Mouse (Mus musculus) brain, embryonic 14.5 days (tissue): ENCODE results near the gene Ciapin1. TPM values are rescaled to one million over a fixed set of nuclear protein-coding genes. Genes with fewer than 3 reads are reported as not detected.
"Not testable (repeated sequence)": the region's sequence is repeated elsewhere in the genome, so short reads cannot be mapped to it uniquely, and the experiment has no call there.

Experiments used
- DNase-seq: peaks from one replicate; pipeline ENCODE4 v3.0.0-alpha.2; 2011; ENCODE audit warnings: low read depth
- CTCF ChIP-seq: fragments of 200-500 bp; IDR thresholded peaks from 2 replicates; pipeline ENCODE4 v1.5.1; 2012; ENCODE audit warnings: inconsistent platforms, mild to moderate bottlenecking, moderate library complexity, borderline replicate concordance; ENCODE audit not compliant: insufficient read depth, insufficient read length; ENCODE audit errors: extremely low read depth
- POLR2A ChIP-seq: fragments of 200-500 bp; IDR thresholded peaks from 2 replicates; pipeline ENCODE4 v1.6.1; 2012; ENCODE audit warnings: mild to moderate bottlenecking, inconsistent platforms, borderline replicate concordance; ENCODE audit not compliant: poor library complexity, insufficient read depth, insufficient read length, severe bottlenecking; ENCODE audit errors: extremely low read depth
- polyA plus RNA-seq: library from polyadenylated mRNA; depleted of rRNA; stranded (reverse); fragments of >200 nt; gene quantifications from 2 replicates; pipeline ENCODE4 v1.2.3, GENCODE M21; 2012

The Ciapin1 gene
- polyA plus RNA-seq, 1 experiment, result 82.0 TPM

DNA sequence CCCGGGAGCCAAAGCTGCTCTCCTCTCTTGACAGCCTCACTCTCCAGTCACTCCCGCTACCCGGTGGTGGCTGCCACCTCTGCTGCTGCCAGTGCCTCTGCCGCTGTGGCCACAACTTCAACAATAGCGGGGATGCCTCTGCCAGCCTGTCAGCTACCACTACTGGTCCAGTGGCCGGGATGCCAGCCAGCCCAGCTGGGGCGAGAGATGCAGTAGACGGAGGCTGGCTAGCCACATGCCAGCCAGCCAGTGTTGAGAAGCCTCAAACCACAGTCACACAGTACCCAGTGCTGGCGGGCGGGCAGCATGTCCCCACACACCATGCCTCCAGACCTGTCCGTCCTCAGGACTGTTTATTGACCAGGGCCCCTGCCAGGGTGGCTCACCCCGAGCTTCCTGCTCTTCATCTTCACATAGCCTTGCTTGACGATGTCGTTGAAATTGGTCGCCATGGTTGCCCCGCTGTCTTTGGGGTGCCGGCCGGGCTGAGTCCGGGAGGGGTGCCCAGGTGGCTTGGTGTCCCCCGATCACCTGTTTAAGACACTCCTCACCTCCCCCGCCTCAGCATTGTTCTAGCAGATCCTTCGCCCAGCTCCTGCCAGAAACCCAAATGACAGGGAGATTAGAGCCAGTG, 32.4 kb upstream of the Ciapin1 start:
- TF ChIP-seq CTCF, result no peak
- no peak for TF ChIP-seq POLR2A
- peak; percentile 78 for DNase-seq

- DNase-seq, result no peak
- TF ChIP-seq POLR2A (no peak), CTCF (no peak)
Measured at GRCm38 (mm10) chr8:94870003-94870402, 31.8 kb upstream of the Ciapin1 start.

DNA sequence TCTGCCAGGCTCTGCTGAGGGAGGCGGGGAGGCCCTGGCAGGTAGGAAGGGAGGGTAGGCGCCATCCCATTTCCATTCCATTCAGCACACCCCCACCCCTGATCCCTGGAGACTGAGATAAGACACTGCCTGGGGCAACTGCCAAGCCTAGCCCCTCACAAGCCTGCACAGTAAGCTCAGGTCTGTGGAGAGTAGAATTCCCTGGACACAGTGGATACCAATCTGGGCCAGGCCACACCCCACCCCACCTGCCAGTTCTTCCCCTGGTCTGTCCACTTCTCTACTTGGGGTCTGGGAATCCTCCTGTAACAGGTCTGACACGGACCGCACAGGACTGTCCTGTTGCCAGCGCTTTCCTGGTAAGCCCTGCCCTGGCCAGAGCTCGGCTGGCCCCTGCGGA, 31.0 kb upstream of the Ciapin1 start:
- TF ChIP-seq CTCF, result no peak
- TF ChIP-seq POLR2A, result no peak
- peak; percentile 50 for DNase-seq

DNA sequence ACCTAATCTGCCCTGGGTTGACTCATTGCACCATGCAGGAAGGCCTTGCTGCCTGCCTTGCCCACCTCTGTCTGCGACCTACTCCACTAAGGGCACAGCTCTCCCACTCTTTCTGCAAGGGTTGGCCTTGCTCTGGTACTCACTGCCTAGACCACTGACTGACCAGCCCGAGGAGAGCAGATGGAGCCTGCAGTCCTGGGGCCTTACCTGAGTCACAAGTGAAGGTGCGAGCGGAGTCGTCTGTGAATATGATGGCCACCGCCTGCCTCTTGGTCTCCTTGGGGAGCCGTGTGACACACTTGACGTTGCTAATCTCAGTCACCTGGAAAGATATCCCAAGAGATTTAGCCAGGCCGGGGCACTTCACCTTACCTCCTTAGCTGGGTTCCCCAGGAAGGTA, 28.8 kb upstream of the Ciapin1 start:
- DNase-seq, result no peak

GRCm38 (mm10) chr8:94865292-94865691, 27.1 kb upstream of the Ciapin1 start:
- DNase-seq, result no peak
- TF ChIP-seq POLR2A, result no peak
- TF ChIP-seq CTCF, result no peak

More for the DNA sequence above, 28.8 kb upstream of the Ciapin1 start:
- no peak for TF ChIP-seq CTCF

DNA sequence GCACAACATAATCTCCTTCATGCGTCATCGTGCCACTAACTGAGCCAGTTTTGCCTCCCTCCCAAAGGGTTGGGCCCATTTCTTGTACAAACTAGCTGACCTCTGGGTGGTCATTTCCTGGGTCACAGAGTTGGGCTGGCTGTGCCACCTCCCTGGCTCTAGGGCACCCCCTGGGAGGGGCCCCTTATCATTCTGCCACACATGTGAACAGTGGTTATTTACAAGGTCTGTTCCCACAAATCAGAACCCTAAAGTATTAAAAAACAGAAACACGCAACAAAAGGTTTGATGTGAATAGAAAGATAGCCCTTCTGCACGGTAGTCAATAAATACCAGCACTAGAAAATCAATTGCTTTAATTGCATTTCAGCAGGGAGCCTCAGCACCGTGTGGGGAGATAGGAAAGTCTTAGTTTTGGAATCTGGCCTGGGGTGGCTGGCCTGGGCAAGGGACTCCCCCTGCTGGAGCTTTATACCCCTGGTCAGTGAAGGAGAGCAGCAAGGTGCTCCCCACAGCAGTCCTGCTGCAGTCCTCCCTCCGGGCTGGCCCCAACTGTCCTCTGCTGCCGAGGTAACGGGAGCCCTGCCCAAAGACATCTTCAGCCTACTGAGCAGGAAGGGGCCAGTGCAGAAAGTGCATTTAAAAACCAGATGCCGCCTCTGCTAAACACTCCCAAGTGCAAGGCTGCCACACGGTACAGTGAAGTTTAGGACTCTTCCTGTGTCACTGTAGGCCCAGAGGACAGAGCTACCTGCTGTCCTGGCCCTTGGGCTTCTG, 25.9 kb upstream of the Ciapin1 start:
- no peak for TF ChIP-seq CTCF
- TF ChIP-seq POLR2A, result no peak
- no peak for DNase-seq

GRCm38 (mm10) chr8:94862487-94863220, 24.5 kb upstream of the Ciapin1 start:
- peak; percentile 31 for DNase-seq
- TF ChIP-seq CTCF, result no peak
- no peak for TF ChIP-seq POLR2A

- DNase-seq, result peak; percentile 57
- no peak for TF ChIP-seq POLR2A
- peak; percentile 79; the same call in 1 of the 2 replicates for TF ChIP-seq CTCF
Measured at GRCm38 (mm10) chr8:94861352-94861910, 23.3 kb upstream of the Ciapin1 start.

DNA sequence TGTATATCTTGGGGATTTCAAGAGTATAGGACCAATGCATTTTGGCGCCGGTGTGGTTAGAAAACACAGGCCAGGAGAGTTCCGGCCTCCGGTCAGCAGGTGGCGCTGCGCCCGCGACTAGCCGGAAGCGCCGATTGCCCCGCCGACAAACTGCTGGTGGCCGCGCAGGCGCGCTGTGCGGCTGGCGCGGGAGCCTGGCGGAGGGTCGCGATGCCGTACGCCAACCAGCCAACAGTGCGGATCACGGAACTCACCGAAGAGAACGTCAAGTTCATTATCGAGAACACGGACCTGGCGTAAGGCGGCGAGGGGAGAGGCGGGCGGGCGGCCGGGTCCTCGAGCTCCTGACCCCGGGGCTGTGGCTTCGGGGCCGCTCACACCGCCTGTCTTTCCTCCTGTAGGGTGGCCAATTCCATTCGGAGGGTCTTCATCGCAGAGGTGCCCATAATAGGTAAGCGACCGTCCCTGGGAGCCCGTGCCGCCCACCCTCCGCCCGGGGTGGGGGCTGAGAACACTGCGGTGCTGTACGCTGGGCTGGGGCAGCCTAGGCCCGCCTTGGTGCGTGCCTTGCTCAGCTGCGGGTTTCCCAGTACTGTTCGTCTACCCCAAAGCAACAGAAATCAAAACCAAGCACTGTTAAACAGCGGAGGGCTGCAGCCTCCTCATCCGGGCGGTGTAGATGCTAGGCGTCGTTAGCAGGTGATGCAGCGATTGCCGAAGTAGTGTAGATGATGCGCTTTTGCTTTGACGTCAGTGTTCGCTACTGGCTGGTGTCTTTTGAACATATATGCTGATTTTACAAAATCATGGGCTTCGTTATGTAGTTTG, 19.4 kb upstream of the Ciapin1 start, which contains the start of gene Polr2c:
Polr2c (plus strand) TSS at position 105 of the 828 bp plus-strand sequence.
- TF ChIP-seq POLR2A (peak; percentile 86), CTCF (peak; percentile 94)
- peak; percentile 94 for DNase-seq

- TF ChIP-seq POLR2A, result no peak
- TF ChIP-seq CTCF, result no peak
- DNase-seq, result no peak
Measured at GRCm38 (mm10) chr8:94857011-94857345, 18.8 kb upstream of the Ciapin1 start.

DNA sequence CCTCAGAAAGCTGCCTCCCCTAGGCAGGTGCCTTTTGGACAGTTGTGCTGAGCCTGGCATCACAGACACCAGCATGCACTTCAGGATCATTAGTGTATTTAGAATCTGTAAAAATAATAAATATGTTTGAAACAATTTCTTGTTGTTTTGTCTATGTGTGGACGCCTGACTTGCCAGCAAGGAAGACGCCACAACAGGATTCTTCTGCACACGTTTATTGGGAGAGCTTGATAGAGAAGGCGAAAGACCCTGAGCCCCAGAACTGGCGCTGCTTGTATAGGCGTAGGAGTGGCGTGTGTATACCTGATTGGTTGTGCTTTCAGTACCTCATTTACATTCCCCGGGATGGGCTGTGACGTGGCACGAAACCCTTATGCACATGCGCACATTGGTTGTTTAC, 16.6 kb upstream of the Ciapin1 start:
- not testable (repeated sequence) for DNase-seq

DNA sequence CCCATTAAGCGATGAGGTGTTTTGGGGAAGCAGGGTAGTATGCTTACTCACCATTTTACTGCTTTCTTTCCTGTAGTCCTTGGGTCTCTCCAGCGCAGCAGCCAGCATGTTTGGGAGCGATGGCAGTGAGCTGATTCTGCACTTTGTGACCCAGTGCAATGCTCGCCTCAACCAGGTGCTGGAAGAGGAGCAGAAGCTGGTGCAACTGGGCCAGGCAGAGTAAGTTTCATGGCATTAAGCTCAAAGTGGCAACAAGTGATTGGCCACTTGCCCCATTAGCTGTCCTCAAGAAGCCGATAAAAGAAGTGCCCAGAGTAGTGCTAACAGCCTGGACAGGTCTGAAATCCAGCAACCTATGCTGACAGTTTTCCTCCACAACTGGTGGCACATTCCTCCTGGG, 11.9 kb upstream of the Ciapin1 start:
- no peak for DNase-seq
- no peak for TF ChIP-seq POLR2A
- no peak for TF ChIP-seq CTCF
